11 mouse cellular contexts compared by ENCODE assay signal in the genomic region with DNA sequence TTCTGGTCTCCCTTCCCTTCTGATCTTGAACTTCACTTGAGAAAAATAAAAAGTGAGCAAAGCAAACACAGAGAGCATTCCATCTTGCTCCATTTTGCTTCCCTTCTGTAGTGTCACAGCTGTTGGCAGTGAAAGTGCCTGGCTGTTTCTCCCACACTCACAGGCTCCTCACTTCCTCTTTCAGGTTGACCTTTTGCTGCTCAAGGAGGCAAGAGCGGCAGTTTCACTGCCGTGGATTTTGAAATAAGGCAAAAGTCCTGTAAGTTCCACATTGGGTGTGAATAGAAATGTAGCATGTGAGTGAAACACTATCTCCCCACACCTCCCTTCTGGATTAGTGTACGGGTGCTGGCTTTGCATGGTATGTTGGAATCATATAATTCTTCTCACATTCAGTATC.
DNase-seq lines count a peak whose midpoint lies in the region; ATAC-seq and TF ChIP-seq lines count a peak whose summit lies in the region.
"Had no signal": no experiment of that assay in that cellular context is flagged by ENCODE, and none has a peak within 500 bp of the region (broad histone marks: within the 10 kb centered on the region; RNA-seq: fewer than 3 reads in every experiment).

No protein-coding gene starts in this region.

- H3K27me3 ChIP-seq in MEL (ENCODE audit: control insufficient read depth in 1 of 2, insufficient read depth in 2 of 2, low read length in 2 of 2) = no peaks in the 10 kb centered on the region
- no peaks in the 10 kb centered on the region for H3K27me3 ChIP-seq in forebrain, embryonic 12.5 days
- H3K27me3 ChIP-seq: liver, embryonic 15.5 days had no signal

- ATAC-seq in forebrain, embryonic 12.5 days (ENCODE audit: low FRiP score) = no peak
- ATAC-seq: intestine, postnatal 0 days had no signal

- H3K4me2 ChIP-seq in forebrain, embryonic 12.5 days = no peak overlapping the region
- H3K4me2 ChIP-seq: liver, embryonic 15.5 days had no signal

- intact Hi-C loops in heart, postnatal 10 days (cut with DNase I) = no loop called here

- no peaks in the 10 kb centered on the region for H3K9me3 ChIP-seq in MEL (replicated peaks; ENCODE audit: insufficient read depth, low read length)
- H3K9me3 ChIP-seq in forebrain, embryonic 12.5 days = no peaks in the 10 kb centered on the region
- H3K9me3 ChIP-seq: liver, embryonic 15.5 days had no signal

- H3K79me2 ChIP-seq in MEL (ENCODE audit: control insufficient read depth, insufficient read depth, low read length, poor library complexity) = no peaks in the 10 kb centered on the region
- H3K79me2 ChIP-seq in macrophage (ENCODE audit: inconsistent target) = no peaks in the 10 kb centered on the region

- H3K4me3 ChIP-seq in MEL (ENCODE audit: control insufficient read depth in 1 of 2, insufficient read depth in 1 of 2, low read depth in 2 of 2, low read length in 2 of 2) = no peak overlapping the region
- no peak overlapping the region for H3K4me3 ChIP-seq in macrophage (ENCODE audit: inconsistent target)
- no peak overlapping the region for H3K4me3 ChIP-seq in forebrain, embryonic 12.5 days (replicated peaks)
- H3K4me3 ChIP-seq: liver, embryonic 15.5 days had no signal

- TF ChIP-seq EP300 in MEL (IDR thresholded peaks at IDR 0.05; ENCODE audit: low read depth in 1 of 2, low read length in 2 of 2) = peak; percentile 25 to 51; a peak in 1 of 4 replicates

- no peak for TF ChIP-seq RAD21 in MEL (IDR thresholded peaks at IDR 0.05; ENCODE audit: low read depth, low read length)

- no peak for TF ChIP-seq CTCF in MEL (IDR thresholded peaks at IDR 0.05 in 2 of 3, conservative IDR thresholded peaks at IDR 0.05 in 1 of 3; ENCODE audit: control insufficient read depth in 1 of 3, insufficient read depth in 1 of 3, low read depth in 2 of 3, low read length in 3 of 3, poor library complexity in 1 of 3, severe bottlenecking in 1 of 3)

- H3K27ac ChIP-seq in MEL (ENCODE audit: control insufficient read depth, low read depth, low read length) (peak overlapping the region; percentile 52), macrophage (peak overlapping the region; percentile 27)
- H3K27ac ChIP-seq in forebrain, embryonic 12.5 days = no peak overlapping the region
- H3K27ac ChIP-seq: liver, embryonic 15.5 days had no signal

- peaks cover 12 to 34% of the 10 kb centered on the region in 2 experiments for H3K36me3 ChIP-seq in MEL (ENCODE audit: control insufficient read depth in 1 of 2, insufficient read depth in 2 of 2, low read length in 2 of 2)
- no peaks in the 10 kb centered on the region; the same call in 1 of the 2 replicates for H3K36me3 ChIP-seq in macrophage (ENCODE audit: inconsistent target)
- no peaks in the 10 kb centered on the region for H3K36me3 ChIP-seq in forebrain, embryonic 12.5 days (replicated peaks)

- no peak overlapping the region for H3K9ac ChIP-seq in MEL (ENCODE audit: control insufficient read depth, low read depth, low read length, poor library complexity, severe bottlenecking)
- H3K9ac ChIP-seq in forebrain, embryonic 12.5 days = no peak overlapping the region
- H3K9ac ChIP-seq: liver, embryonic 15.5 days had no signal

- 4% methylated on average over 3 of the region's 3 CpGs for WGBS in macrophage (ENCODE audit: missing documents)
- 80% methylated on average over 3 of the region's 3 CpGs for WGBS in forebrain, embryonic 12.5 days

- H3K4me1 ChIP-seq in MEL (ENCODE audit: control insufficient read depth in 1 of 2, insufficient read depth in 2 of 2, low read length in 2 of 2) = peaks cover 9 to 12% of the 10 kb centered on the region in 2 experiments
- H3K4me1 ChIP-seq in forebrain, embryonic 12.5 days = no peaks in the 10 kb centered on the region

- no peak for TF ChIP-seq POLR2A in MEL (IDR thresholded peaks at IDR 0.05; ENCODE audit: control insufficient read depth in 1 of 2, insufficient read depth in 1 of 2, low read depth in 1 of 2, low read length in 2 of 2, poor library complexity in 1 of 2)

- peak; percentile 17 to 26 for DNase-seq in kidney, postnatal 4 days
- DNase-seq in kidney, postnatal 14 days = no peak
- DNase-seq in MEL (ENCODE audit: low read depth, low spot score) = peak; percentile 80
- DNase-seq in heart, postnatal 10 days = peak; percentile 22 to 28
- no peak for DNase-seq in thymus, postnatal 4 days
- DNase-seq in layer of hippocampus, adult 18-20 months (ENCODE audit: low spot score in 2 of 2) = no peak
- DNase-seq: thymus, postnatal 36 days had no signal

TF ChIP-seq in MEL, 35 proteins besides CTCF, POLR2A, EP300 and RAD21:
- TF ChIP-seq POLR2AphosphoS5 (IDR thresholded peaks at IDR 0.05; ENCODE audit: borderline replicate concordance, low read depth, low read length) (no peak), TCF12 (IDR thresholded peaks at IDR 0.05; ENCODE audit: low read depth, low read length) (no peak), ETS1 (IDR thresholded peaks at IDR 0.05; ENCODE audit: low read depth, low read length) (peak; percentile 85), MXI1 (IDR thresholded peaks at IDR 0.05; ENCODE audit: low read depth, low read length) (0 out of 2 replicates have a peak, but pooled peaks have one; percentile 40), CHD2 (IDR thresholded peaks at IDR 0.05; ENCODE audit: low read length) (no peak), GATA1 (IDR thresholded peaks at IDR 0.05; ENCODE audit: low read depth, low read length) (no peak), BHLHE40 (IDR thresholded peaks at IDR 0.05; ENCODE audit: borderline replicate concordance, low read depth, low read length) (no peak), SIN3A (IDR thresholded peaks at IDR 0.05; ENCODE audit: low read length) (peak; percentile 70)

Comparison
In these comparisons a context has a peak if more than half of its experiments do, and no peak if none do; other contexts are left out.
1. DNase-seq: peak in kidney, postnatal 4 days (2 of 2), MEL (single experiment) and heart, postnatal 10 days (2 of 2); none in kidney, postnatal 14 days (single experiment), thymus, postnatal 4 days (single experiment) and layer of hippocampus, adult 18-20 months (0 of 2).